Mouse (Mus musculus) liver, postnatal 0 days (tissue): ENCODE results near the gene Zc3hav1. TPM values are rescaled to one million over a fixed set of nuclear protein-coding genes. Genes with fewer than 3 reads are reported as not detected.
"Not testable (repeated sequence)": the region's sequence is repeated elsewhere in the genome, so short reads cannot be mapped to it uniquely, and the experiment has no call there.

Experiments
- ATAC-seq: fragments of 200-750 bp; cut with Nextera tagmentation; 2 replicates; pipeline ENCODE4 v1.8.0; 2017; ENCODE audit warnings: mild to moderate bottlenecking, moderate library complexity
- DNase-seq: peaks from one replicate; pipeline ENCODE4 v3.0.0-alpha.2; 2016
- H3K27ac ChIP-seq: fragments of 300-500 bp; sonication (generic); 2 replicates; pipeline ENCODE4 v1.5.1; 2014; ENCODE audit warnings: antibody characterized with exemption, moderate library complexity, mild to moderate bottlenecking, low read depth
- H3K27me3 ChIP-seq: fragments of 300-500 bp; sonication (generic); 2 replicates; pipeline ENCODE4 v1.6.1; 2014; ENCODE audit warnings: low read length, control low read depth, mixed read lengths; ENCODE audit not compliant: insufficient read depth
- H3K36me3 ChIP-seq: fragments of 300-500 bp; sonication (generic); replicated peaks from 2 replicates; pipeline ENCODE4 v1.6.1; 2014; ENCODE audit warnings: mild to moderate bottlenecking, control low read depth, low read length, moderate library complexity, mixed read lengths; ENCODE audit not compliant: insufficient read depth
- H3K4me1 ChIP-seq: fragments of 300-500 bp; sonication (generic); 2 replicates; pipeline ENCODE4 v1.6.1; 2014; ENCODE audit warnings: antibody characterized with exemption, mild to moderate bottlenecking, control low read depth; ENCODE audit not compliant: insufficient read depth
- H3K4me2 ChIP-seq: fragments of 300-500 bp; sonication (generic); 2 replicates; pipeline ENCODE4 v1.6.1; 2014; ENCODE audit warnings: low read depth, mild to moderate bottlenecking, low read length, moderate library complexity, mixed read lengths
- H3K4me3 ChIP-seq: fragments of 300-500 bp; sonication (generic); 2 replicates; pipeline ENCODE4 v1.5.1; 2014; ENCODE audit warnings: low read depth, low read length
- H3K9ac ChIP-seq: fragments of 300-500 bp; sonication (generic); replicated peaks from 2 replicates; pipeline ENCODE4 v1.6.1; 2014; ENCODE audit warnings: mild to moderate bottlenecking, moderate library complexity
- H3K9me3 ChIP-seq: fragments of 300-500 bp; sonication (generic); 2 replicates; pipeline ENCODE4 v1.6.1; 2016; ENCODE audit warnings: mild to moderate bottlenecking, control low read depth, low read length, mixed read lengths
- CTCF ChIP-seq: sonication (generic); IDR thresholded peaks from 2 replicates; pipeline ENCODE4 v1.5.1; 2016; ENCODE audit warnings: antibody characterized with exemption, low read depth
- EP300 ChIP-seq: IDR thresholded peaks from 2 replicates; pipeline ENCODE4 v1.6.1; 2016; ENCODE audit warnings: antibody characterized with exemption, low read depth, mild to moderate bottlenecking
- WGBS: fragments of 180-500 bp; shearing (Covaris S2); extraction: QIAGEN DNeasy Blood & Tissue Kit; methylation state at CpG from one replicate; pipeline ENCODE4 v1.1.7; 2014; ENCODE audit not compliant: insufficient replicate concordance; 5-methylcytosine and 5-hydroxymethylcytosine counted together
- polyA plus RNA-seq: library from polyadenylated mRNA; unstranded; fragments of >200 nt; fragmentation: Nextera tagmentation; extraction: Ambion mirVana; gene quantifications from 2 replicates; pipeline ENCODE4 v1.2.1, GENCODE M21; 2015

Gene Zc3hav1
- polyA plus RNA-seq, 1 experiment from 2014 or later: 16.6 TPM

DNA sequence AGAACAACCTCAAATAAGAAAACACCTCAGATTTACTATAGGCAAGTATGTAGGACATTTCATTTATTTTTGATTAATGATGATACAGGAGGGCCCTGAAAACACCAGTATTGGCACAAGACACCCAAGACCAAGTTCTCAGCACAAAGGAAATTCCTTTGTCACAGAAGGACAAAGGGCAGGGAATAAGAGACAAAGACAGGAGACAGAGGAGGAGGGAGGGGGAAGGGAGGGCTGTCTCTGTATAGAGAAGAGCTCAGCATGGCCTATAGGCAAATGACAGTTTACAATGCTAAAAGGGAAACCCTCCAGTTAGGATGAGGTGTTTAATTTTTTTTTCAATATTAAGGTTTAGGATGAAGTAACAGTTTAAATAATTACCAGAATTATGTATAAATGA lies 9.7 kb upstream of the Zc3hav1 start:
- DNase-seq: no peak
- no peak overlapping the region for H3K4me3 ChIP-seq
- no peak overlapping the region for H3K9ac ChIP-seq
- no peaks in the 10 kb centered on the region for H3K36me3 ChIP-seq
- peaks cover 14% of the 10 kb centered on the region for H3K4me1 ChIP-seq
- no peaks in the 10 kb centered on the region for H3K9me3 ChIP-seq
- H3K27me3 ChIP-seq: no peaks in the 10 kb centered on the region
- H3K27ac ChIP-seq: no peak overlapping the region
- TF ChIP-seq EP300: no peak
- no peak for TF ChIP-seq CTCF
- no peak for ATAC-seq
- no peak overlapping the region for H3K4me2 ChIP-seq

DNA sequence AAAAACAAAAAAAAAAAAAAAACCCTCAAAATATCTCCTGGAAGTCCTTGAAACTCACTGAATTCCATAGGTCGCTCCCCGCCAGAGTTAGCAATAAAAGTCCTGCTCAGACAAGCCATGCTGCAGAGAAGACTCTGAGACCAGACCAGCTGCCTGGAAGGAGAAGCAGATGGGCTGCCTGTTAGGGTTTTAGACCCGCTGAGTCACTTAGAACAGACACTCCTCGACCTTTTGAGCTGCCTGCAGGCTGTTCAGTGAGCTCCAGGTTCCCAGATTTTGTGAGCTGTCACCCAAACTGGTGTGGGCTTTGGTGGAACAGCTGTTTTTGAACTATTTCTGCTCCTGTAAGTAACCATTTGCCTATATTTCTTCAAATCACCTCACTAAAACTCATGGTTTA lies 9.0 kb upstream of the Zc3hav1 start:
- TF ChIP-seq EP300: no peak
- no peak for TF ChIP-seq CTCF

DNA sequence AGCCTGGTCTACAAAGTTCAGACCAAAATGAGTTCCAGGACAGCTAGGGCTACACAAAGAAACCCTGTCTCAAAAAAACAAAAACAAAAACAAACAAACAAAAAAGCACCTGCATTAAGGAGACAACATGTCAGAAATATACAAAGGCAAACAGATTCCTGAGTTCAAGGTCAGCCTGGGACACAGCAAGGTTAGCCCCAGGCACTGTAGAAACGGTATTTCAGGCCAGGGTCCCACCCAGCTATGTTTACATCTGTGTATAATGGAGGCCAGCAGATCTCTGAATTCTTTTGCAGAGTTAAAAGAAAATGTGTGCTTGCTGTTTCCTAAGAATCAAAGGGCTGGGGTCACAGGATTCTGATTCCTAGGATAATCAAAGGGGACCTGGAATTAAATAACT lies 7.5 kb upstream of the Zc3hav1 start:
- no peak for ATAC-seq
- H3K4me3 ChIP-seq: no peak overlapping the region
- no peak overlapping the region for H3K9ac ChIP-seq
- WGBS: 71% methylated on average over 1 of the region's 1 CpGs
- H3K27ac ChIP-seq: no peak overlapping the region
- no peaks in the 10 kb centered on the region for H3K27me3 ChIP-seq
- DNase-seq: no peak
- H3K9me3 ChIP-seq: no peaks in the 10 kb centered on the region
- no peaks in the 10 kb centered on the region for H3K36me3 ChIP-seq
- H3K4me2 ChIP-seq: no peak overlapping the region
- no peak for TF ChIP-seq EP300
- peaks cover 14% of the 10 kb centered on the region for H3K4me1 ChIP-seq

More for the DNA sequence above, 9.0 kb upstream of the Zc3hav1 start:
- H3K27ac ChIP-seq: no peak overlapping the region
- no peak overlapping the region for H3K4me2 ChIP-seq
- no peaks in the 10 kb centered on the region for H3K9me3 ChIP-seq
- DNase-seq: no peak
- H3K36me3 ChIP-seq: no peaks in the 10 kb centered on the region
- 71% methylated on average over 4 of the region's 4 CpGs for WGBS
- H3K4me1 ChIP-seq: peaks cover 14% of the 10 kb centered on the region
- H3K4me3 ChIP-seq: no peak overlapping the region
- H3K27me3 ChIP-seq: no peaks in the 10 kb centered on the region
- H3K9ac ChIP-seq: no peak overlapping the region
- ATAC-seq: no peak

DNA sequence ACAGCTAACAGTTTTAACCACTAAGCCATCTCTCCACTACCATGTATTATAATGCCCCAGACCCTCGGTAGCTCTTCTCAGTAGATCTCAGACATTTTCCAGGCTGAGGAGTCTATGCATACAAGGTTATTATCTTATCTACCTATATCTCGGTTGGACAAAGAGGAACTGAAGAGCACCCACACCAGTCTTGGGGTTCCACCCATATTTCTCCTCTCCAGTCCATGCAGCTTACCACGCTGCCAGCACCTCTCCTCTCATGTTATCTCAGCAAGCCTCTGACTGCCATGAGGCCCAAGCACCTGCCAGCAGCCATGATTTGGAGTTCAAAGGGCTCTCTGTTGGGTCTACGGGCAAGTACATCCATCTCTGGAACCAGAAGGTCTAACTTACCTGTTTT lies 6.7 kb upstream of the Zc3hav1 start:
- Histone ChIP-seq H3K27me3 (no peaks in the 10 kb centered on the region), H3K36me3 (no peaks in the 10 kb centered on the region), H3K4me2 (no peak overlapping the region), H3K27ac (no peak overlapping the region), H3K4me1 (peaks cover 14% of the 10 kb centered on the region), H3K9me3 (no peaks in the 10 kb centered on the region), H3K4me3 (no peak overlapping the region), H3K9ac (no peak overlapping the region)
- no peak for DNase-seq
- TF ChIP-seq CTCF: no peak
- no peak for TF ChIP-seq EP300
- WGBS: 58% methylated on average over 4 of the region's 4 CpGs
- ATAC-seq: no peak

DNA sequence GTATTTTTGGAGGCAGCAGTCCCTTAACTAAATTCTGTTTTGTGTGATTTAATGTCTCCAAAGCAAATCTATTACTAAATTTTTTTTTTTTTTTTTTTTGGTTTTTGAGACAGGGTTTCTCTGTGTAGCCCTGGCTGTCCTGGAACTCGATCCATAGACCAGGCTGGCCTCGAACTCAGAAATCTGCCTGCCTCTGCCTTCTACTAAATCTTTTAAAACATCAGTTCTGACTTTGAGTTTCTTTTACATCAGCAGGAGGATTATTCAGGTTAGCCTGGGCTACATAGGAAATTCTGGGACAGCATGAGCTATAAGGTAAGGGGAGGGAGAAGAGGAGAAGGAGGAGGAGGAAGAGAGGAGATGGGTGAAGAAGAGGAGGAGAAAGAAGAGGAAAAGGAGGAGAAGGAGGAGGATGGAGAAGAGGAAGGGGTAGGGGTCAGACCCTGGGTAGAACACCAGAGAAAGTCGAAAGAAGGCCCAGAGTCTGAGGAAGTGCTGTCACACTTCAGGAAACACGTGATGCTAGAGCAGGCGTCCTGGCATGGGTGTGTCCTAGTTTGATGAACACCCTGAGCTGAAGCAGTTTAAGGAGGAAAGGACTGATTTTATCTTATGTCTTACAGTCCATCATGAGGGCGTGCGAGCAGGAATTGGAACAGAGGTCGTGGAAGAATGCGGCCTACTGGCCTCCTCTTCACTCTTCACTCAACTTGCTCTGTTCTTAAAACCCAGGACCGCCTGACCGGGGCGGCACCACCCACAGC lies 5.5 kb upstream of the Zc3hav1 start:
- H3K27ac ChIP-seq: peak overlapping the region; percentile 29; the same call in 1 of the 2 replicates
- no peak overlapping the region for H3K9ac ChIP-seq
- no peak overlapping the region for H3K4me3 ChIP-seq
- peak overlapping the region; percentile 43 for H3K4me2 ChIP-seq
- no peaks in the 10 kb centered on the region for H3K9me3 ChIP-seq
- WGBS: 52% methylated on average over 12 of the region's 12 CpGs
- peaks cover 25% of the 10 kb centered on the region for H3K4me1 ChIP-seq
- H3K27me3 ChIP-seq: no peaks in the 10 kb centered on the region
- ATAC-seq (peak; percentile 81), DNase-seq (peak; percentile 46)
- TF ChIP-seq EP300 (no peak), CTCF (no peak)
- no peaks in the 10 kb centered on the region for H3K36me3 ChIP-seq

DNA sequence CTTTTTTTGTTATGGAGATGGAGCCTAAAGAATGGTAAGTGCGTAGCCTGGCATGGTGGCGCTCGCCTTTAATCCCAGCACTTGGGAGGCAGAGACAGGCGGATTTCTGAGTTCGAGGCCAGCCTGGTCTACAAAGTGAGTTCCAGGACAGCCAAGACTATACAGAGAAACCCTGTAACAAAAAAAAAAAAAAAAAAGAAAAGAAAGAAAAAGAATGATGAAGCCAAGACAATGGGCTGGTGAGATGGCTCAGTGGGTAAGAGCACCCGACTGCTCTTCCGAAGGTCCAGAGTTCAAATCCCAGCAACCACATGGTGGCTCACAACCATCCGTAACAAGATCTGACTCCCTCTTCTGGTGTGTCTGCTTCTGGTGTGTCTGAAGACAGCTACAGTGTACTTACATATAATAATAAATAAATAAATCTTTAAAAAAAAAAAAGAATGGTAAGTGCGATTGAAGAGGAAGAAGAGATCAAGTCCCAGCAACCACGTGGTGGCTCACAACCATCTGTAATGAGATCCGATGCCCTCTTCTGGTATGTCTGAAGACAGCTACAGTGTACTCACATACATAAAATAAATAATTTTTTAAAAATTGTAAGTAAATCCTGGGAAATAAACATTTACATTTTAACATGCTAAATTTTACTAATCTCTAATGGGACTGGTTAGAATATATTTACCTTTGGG lies 4.8 kb upstream of the Zc3hav1 start:
- WGBS: 83% methylated on average over 10 of the region's 11 CpGs
- H3K4me1 ChIP-seq: peaks cover 25% of the 10 kb centered on the region
- H3K27me3 ChIP-seq, H3K36me3 ChIP-seq, H3K27ac ChIP-seq, H3K9me3 ChIP-seq, ATAC-seq, DNase-seq, H3K4me2 ChIP-seq, H3K4me3 ChIP-seq, H3K9ac ChIP-seq: not testable (repeated sequence)
